Mouse (Mus musculus): ENCODE results near the gene Tmem218.

DNA sequence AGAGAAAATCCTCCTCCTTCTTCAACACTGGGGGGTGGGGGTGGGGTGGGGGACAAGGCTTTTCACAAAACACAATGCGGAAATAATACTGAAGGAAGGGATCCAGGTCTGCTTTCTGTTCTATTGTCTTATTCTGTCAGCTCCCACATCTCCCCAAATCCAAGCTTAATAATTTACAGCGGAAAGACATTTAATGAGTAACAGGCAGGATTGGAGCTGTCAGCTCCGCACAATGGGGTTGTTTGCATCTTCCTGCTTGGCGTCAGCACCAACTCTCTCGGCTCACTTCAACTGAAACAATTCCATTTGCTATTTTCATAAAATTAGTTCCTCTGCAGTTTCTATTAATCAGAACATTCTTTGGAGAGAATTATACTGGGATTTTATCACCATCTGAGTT lies 4.1 kb upstream of the Tmem218 start:
- no peak for TF ChIP-seq CTCF (IDR thresholded peaks at IDR 0.05; ENCODE audit: low read depth)
- no peak for TF ChIP-seq EP300 (IDR thresholded peaks at IDR 0.05; ENCODE audit: low read depth)

Measured in liver, postnatal 0 days (tissue).